Comparison of ENCODE assay signal across 21 mouse cellular contexts in the genomic region with DNA sequence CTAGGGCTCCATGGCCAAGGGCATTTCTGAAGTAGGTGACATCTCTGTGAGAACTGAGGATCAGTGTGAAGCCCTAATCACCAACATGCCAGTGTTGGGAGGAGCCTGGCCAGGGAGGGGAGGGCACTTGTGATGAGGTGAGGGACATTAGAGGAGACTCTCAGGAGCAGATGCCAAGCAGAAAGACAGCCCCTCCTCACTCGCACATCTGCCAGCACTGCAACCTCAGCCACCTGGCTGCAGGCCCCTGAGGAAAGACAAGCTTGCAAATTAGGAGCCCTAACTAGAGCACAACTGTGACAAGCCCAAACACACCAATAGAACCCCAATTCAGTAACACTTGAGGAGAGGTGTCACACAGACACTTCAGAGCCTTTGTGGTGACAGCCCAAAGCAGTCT.
DNase-seq lines count a peak whose midpoint lies in the region; ATAC-seq lines count a peak whose summit lies in the region.
"Had no signal": no experiment of that assay in that cellular context is flagged by ENCODE, and none has a peak within 500 bp of the region (broad histone marks: within the 10 kb centered on the region; RNA-seq: fewer than 3 reads in every experiment).

No protein-coding gene starts in this region.

- no peak overlapping the region for H3K4me2 ChIP-seq in hindbrain, embryonic 12.5 days (replicated peaks)
- H3K4me2 ChIP-seq: embryonic facial prominence, embryonic 13.5 days; heart, embryonic 15.5 days; hindbrain, embryonic 13.5 days had no signal

- H3K9ac ChIP-seq in hindbrain, embryonic 12.5 days, result no peak overlapping the region
- H3K9ac ChIP-seq: embryonic facial prominence, embryonic 13.5 days; heart, embryonic 15.5 days; hindbrain, embryonic 13.5 days had no signal

- H3K36me3 ChIP-seq in hindbrain, embryonic 12.5 days, result no peaks in the 10 kb centered on the region
- H3K36me3 ChIP-seq: embryonic facial prominence, embryonic 13.5 days; heart, embryonic 10.5 days; heart, embryonic 15.5 days; hindbrain, embryonic 13.5 days had no signal

- H3K9me3 ChIP-seq in hindbrain, embryonic 12.5 days (replicated peaks), result no peaks in the 10 kb centered on the region
- H3K9me3 ChIP-seq: embryonic facial prominence, embryonic 13.5 days; G1E; heart, embryonic 10.5 days; heart, embryonic 15.5 days; hindbrain, embryonic 13.5 days had no signal

- H3K4me3 ChIP-seq in hindbrain, embryonic 12.5 days, result no peak overlapping the region
- H3K4me3 ChIP-seq: embryonic facial prominence, embryonic 13.5 days; heart, embryonic 10.5 days; heart, embryonic 15.5 days; hindbrain, embryonic 13.5 days had no signal

- H3K4me1 ChIP-seq in hindbrain, embryonic 12.5 days, result no peaks in the 10 kb centered on the region
- H3K4me1 ChIP-seq: embryonic facial prominence, embryonic 13.5 days; heart, embryonic 15.5 days had no signal

- intact Hi-C loops in heart, postnatal 14 days (cut with DNase I), result loop anchor here (10.0 kb wide), 1 partner anchor 194 kb away; no protein-coding TSS in a partner anchor

- H3K27me3 ChIP-seq in hindbrain, embryonic 12.5 days, result no peaks in the 10 kb centered on the region
- H3K27me3 ChIP-seq: embryonic facial prominence, embryonic 13.5 days; heart, embryonic 15.5 days; hindbrain, embryonic 13.5 days had no signal

- peak; percentile 79 for DNase-seq in heart, adult 11 months
- no peak for DNase-seq in heart, postnatal 14 days
- peak; percentile 53 to 75 for DNase-seq in thymus, postnatal 10 days (ENCODE audit: low spot score in 2 of 2)
- DNase-seq in thymus, postnatal 4 days, result peak; percentile 64
- DNase-seq in cerebellum, adult 9-11 months, result no peak
- DNase-seq in gastrocnemius, adult 18-20 months (ENCODE audit: low spot score), result no peak
- DNase-seq: cerebellum, adult 11-12 months; cerebellum, adult 9-10 months; cerebellum, postnatal 36 days; gastrocnemius, postnatal 36 days; heart, adult 18-20 months; heart, postnatal 36 days had no signal

- ATAC-seq in megakaryocyte-erythroid progenitor cell, adult 5-6 weeks (replicated peaks; ENCODE audit: low FRiP score, low TSS enrichment, poor library complexity, severe bottlenecking), result 0 out of 2 replicates have a peak, but pooled peaks have one; percentile 34
- no peak for ATAC-seq in hindbrain, embryonic 12.5 days (ENCODE audit: low FRiP score)
- ATAC-seq: forebrain, embryonic 14.5 days; hindbrain, postnatal 0 days had no signal

- H3K27ac ChIP-seq in hindbrain, embryonic 12.5 days, result no peak overlapping the region
- H3K27ac ChIP-seq: embryonic facial prominence, embryonic 13.5 days; heart, embryonic 10.5 days; heart, embryonic 15.5 days; hindbrain, embryonic 13.5 days; hindbrain, postnatal 0 days had no signal

- WGBS in hindbrain, embryonic 12.5 days, result 100% methylated on average over 1 of the region's 1 CpGs

Comparison
In these comparisons a context has a peak if more than half of its experiments do, and no peak if none do; other contexts are left out.
1. DNase-seq: peak in heart, adult 11 months (single experiment), thymus, postnatal 10 days (2 of 2) and thymus, postnatal 4 days (single experiment); none in heart, postnatal 14 days (0 of 2), cerebellum, adult 9-11 months (single experiment) and gastrocnemius, adult 18-20 months (single experiment).